Mouse (Mus musculus): ENCODE measurements around the gene Spaca9.

Spaca9 gene

DNA sequence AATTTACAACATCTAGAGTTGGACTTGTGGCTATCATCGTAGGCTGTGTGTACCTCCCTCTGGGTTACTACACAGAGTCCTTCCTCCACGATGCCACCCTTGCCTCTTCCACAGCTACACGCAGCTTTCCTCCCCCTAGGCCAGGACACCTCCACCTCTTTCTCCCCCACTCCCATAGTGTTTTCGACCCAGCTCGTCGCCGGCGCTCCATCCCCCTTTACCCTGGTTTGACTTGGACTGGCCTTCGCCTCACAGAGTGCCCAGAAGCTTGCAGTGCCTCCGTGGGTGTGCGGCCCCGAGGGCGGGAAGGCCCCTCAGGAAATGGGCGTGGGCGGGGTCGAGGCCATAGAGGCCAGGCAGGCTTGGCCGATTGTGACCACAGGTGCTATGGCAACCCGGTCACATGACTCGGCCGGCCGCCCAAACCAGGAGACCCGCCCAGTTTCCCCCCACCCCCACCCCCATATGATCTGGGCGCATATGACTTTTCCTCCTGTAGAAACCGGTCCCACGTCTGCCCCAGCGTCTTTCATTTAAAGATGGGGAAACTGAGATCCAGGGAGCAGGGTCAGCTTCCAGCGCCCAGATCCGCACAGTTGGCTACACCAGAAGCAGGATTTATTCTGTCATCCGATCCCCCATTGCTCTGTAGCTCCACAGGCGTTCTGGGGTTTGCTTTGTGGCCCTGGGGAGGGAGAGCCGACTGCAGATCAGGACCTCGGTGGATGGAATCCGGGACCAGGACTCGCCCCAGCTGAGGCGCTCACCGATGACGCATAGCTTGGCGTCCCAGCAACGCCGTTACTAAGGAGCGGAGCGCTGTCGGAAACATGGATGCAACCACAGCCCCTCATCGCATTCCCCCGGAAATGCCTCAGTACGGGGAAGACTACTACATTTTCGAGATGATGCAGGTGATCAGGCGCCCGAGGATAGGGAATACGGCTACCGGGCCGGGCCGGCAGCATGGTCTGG lies at the start of gene Spaca9, which contains the start of gene Ak8:
Gene Spaca9 (minus strand): TSS at position 367 of the 975 bp plus-strand sequence.
Gene Ak8 (plus strand): TSS at position 804 of the 975 bp plus-strand sequence.
- peak; percentile 68 for DNase-seq

DNA sequence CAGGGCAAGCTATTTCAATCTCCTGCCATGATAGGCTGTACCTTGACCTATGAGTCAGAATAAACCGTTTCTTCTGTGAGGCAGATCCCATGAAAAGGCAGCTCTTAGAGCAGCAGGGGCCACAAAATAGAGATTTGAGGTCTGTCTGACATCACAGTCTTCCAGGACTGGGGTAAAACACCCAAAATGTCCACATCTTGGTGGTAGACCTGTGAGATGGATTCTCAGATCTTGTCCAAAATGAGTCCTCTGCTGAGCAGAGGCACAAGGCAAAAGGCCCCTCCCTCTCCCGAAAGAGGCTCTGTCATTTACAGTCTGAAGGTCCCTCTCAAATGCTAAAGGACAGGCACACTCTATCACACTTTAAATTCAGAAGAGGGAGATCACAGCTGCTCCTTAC lies 48.2 kb upstream of the Spaca9 start:
- no peak for DNase-seq

DNA sequence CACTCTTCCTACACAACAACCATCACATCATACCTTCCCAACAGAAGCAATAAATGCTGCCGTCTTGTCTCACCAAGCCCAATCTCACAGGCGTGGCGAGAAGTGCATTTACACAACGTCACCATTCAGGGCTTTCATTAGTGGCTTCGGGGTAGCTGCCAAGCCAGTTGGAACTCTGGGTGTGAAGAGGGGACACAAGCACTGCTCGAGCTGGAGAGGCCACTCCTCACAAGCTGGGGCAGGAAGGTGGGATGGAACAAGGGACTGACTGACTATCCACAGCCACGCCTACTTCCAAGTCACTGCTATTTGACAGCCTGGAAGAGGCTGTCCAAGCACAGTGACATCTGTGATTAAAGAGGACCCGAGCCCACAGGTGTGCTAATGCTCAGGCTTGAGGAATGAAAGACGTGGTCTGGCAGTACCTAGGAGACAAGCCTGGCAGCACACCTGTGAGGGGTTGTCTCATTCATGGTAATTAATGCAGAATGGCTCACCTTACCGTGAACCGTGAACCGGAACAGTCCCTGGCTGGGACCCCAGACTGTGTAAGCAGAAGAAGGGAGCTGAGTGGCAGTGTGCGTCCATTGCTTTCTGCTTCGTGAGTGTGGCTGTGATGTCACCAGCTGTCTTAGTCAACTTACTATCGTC lies 47.3 kb upstream of the Spaca9 start:
- DNase-seq = no peak

DNA sequence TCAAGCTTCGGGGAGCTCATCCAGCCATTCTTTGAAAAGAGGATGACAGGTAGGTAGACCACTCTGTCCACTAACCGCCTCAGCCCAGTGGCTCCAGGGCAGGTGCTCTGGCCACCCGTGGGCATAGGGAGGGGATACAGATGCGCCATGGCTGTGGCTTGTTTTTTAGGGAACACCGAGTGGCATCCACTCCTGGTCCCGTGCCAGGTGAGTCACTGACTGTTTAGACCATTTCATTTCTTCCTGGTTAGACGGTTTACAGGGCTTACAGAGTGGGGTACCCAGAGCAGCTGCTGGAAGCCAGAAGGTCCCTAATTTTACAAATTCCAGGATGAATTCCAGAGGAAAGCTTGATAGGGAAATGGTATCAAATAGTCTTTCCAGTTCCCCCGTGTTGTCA lies 43.2 kb upstream of the Spaca9 start:
- no peak for DNase-seq

DNA sequence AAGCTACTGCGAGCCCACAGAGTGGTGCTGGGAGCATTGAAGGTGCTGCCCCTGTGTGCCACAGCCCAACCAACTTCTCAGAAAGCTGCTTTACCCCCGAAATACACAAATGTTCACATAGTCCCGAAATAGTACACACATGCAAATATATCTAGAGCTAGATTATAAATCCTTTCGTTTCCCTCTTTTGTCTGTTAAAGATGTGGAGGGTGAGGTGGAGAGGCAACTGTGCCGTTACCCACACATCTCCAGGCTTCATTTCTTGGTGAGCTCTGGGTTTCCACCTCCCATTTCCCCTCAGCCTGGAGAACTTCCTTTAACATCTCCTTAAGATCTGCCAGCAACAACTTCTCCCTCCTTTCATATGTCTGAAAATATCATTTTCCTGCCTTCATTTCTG lies 40.6 kb upstream of the Spaca9 start:
- DNase-seq = no peak

DNA sequence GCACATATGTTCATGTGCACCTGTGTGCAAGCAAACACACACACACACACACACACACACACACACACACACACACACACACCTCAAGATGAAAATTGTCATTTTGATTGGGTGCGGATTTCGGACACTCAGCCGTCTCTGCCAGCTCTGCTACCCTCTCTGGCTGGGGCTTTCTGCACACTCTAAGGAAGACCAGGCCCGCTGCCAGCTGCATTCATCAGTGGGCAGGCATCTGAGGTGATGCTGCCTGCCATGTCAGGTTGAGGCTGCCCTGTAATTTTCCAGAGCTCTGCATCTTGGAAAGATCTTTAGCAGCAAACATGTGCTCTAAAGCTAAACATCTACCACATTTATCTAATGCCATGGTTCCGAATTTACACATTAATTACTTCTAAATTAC lies 37.6 kb upstream of the Spaca9 start:
- no peak for DNase-seq

DNA sequence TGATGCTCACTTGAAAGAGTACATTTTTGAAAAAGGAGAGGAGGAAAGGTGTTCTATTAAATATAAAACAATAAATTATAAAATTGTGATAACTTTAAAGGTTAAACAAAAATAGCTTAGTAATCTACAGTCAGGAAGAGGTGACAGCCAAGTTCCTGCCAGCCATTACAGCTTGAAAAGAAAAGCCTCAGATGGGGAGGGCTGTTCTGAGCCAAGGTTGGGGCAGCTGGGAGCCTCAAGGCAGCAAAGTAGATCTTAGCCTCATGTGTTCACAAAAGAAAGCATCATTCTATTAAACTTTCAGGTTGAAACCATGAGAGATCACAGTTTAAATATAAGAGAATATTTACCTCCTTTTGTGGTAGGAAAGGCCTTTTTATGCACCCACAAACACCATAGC lies 31.1 kb upstream of the Spaca9 start:
- no peak for DNase-seq

DNA sequence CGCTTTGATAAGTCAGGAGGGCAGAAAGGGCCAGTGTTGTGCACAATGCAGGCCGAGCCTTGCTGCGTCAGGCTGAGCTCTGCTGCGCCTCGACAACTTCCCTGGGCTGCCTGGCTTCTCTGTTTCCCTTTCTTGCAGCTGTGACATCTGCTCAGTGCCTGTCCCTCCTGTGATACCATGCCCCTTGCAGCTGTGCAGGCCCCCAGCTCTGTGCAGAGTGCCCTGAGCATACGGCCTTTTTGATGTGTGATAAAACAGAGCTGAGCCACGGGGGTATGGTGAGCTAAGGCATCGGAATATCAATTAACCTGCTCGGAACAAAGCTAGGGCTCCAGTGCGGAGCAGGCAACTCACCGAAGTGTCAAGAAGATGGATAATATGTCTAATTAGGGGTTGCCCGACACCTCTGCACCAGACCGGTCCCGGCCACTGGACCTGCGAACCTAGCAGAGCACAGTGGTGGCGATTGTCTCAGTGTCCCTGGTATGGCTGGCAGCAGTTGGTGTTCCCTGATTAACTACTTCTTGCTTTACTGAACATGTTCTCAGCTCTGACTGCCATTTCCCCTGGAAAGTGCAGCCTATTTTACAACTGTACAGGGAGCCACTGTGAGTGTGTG lies 28.4 kb upstream of the Spaca9 start:
- no peak for DNase-seq

DNA sequence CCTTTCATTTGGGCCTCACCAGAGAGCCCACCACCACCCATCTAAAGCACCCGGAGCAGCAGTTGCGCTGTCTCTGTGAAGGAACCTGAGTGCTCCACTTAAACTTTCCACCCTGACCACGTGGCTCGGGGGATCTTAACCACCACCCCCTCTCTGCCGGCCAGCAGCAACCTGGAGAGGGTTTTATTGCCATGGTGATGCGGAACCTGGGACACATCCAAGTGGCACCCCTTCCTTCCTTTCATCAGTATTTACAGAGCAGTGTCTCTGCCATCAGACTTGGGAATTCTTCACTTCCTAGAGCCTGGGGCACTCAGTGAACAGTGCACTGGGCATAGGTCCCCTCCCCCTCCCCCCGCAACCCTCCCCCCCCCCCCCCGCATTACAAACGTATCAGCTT lies 24.4 kb upstream of the Spaca9 start:
- DNase-seq = no peak

DNA sequence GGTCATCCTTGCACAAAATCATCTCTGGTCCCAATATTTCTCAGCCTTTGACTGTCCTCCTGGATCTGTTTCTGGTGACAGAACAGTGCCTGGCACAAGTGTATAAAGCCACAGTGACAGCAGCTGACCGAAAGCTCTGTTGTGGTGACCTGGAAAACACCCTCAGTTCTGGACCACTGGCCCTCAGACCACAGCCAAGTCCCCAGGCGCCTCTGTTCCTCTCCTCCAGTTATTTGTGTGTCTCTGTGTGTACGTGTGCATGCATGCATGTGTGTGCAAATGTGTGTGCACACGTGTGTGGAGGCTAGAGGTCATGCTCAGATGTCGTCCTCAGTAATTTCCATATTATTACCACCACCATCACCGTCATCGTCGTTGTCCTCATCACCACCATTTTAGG lies 22.9 kb upstream of the Spaca9 start:
- no peak for DNase-seq

DNA sequence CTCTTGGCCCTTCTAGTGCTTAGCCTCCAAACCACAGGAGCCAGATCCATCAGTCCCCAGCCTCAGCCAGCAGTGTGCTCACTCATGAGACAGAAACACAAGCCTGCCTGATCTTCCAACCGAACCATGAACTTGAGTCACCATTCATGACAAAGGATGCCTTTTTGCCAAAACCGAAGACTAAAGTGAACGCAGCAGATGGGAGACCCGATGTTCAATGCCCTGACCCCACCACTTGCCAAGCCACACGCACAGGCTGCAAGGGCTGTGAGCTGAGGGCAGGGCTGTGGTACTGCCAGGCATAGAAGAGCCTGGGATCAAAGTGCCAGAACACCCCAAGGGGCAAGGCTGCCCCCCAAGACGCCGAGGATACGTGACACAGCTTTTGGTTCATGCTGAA lies 13.5 kb upstream of the Spaca9 start:
- no peak for DNase-seq

DNA sequence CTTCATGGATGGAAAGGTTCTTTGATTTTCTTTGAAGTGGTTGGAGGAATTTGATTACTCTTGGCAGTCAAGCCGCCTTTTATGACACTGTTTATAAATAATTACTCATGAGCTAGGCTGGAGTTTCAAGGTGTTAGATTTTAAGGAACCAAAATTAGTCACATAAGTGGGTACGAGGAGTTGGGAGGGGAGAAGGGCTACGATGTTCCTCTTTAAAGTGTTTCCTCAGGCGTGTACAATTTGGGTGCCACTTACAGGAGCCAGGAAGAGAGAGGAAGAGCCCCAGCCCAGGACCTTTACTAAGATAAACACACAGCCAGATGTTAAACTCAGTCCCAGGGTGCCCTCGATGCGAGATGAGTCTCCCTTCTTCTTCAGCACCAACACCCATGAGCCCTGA lies 7.3 kb upstream of the Spaca9 start:
- DNase-seq = no peak

DNA sequence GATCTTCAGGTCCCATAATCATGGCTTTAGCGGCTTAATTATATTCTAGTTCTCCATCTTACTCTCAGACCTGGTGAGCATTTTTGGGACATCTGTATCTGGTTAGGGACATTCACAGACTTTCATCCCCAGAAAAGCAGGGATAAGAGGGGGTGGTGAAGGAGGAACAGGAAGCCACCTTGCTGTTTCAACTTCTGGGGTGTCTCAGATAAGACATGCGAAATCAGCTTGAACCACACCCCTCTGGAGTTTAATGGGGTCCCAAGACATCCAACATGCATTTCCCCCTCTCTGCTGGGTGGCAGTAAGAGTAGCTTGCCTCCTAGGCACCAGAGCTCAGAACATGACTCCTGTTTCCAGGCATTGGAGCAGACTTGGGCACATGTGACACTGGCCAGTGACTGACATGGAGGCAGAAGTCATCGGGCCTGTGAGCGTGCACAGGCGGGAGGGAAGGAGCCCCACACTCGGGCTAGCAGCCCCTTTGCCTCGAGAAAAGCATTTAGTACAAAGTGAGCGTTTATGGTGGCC lies 6.6 kb upstream of the Spaca9 start:
- DNase-seq = no peak

DNA sequence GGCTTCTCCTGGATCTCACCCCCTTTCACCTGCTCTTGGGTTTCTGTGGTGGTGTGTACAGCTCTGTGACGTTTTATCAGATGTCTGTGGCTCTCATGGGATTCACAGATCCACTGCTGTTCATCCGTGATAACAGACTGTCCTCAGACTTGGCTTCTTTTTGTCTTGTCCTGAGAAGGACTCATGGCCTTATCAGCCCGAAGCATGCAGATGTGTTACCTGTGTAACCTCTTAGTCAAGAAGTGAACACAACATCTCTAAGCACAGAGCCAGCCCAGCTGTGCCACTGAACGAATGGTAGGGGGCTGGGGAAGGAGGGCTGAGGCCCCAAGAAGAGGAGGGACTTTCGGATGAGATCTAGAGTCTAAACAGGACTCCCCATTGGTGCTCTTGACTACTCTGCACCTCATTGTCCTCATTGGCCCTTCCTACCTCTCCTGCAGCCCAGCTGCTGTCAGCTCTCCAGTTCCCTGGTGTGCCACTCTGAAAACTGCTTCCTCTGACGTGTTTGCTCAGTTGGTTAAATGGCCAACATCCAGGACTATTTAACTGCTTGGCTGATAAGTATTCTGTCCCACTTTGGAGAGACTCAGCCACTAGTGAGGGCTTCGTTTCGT lies 2.2 kb upstream of the Spaca9 start:
- DNase-seq = no peak

DNA sequence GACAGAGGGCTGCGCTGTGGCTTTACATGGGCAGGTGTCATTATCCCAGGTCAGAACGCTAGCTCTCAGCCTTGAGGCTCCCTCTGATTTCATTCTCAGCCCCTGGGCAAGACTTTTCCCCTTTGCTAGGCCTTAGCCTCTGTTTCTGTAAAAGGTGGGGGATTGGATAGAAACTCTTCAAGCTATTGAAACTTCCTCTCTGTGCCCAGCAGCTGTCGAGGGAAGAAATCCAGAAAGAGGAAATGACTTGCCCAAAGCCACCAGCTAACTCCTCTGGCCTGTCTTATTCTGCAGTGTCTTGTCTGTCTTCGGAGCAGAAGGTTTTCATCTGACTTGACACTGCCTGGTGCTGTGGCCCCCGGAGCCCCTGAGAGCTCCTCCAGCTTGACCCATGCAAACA lies 961 bp downstream of the Spaca9 start:
- no peak for DNase-seq

DNA sequence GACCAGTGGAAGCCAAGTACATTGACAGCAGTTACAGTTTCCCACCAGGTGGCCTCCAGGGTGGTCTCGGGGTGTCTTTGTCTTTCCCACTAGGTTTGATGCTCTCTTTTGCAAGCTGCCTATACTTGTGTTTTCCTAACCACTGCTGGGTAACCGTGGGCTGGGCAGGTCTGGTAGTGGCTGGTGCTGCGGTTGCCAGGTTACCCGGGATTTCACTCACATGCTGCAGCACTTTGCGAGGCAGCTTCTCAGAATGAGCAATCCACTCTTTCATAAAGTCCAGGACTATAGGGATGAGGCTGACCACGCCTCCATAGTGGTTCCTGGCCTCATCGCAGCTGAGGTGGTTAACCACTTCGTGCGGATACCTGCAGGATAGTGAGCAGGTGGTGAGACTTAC lies 6.8 kb downstream of the Spaca9 start:
- no peak for DNase-seq

DNA sequence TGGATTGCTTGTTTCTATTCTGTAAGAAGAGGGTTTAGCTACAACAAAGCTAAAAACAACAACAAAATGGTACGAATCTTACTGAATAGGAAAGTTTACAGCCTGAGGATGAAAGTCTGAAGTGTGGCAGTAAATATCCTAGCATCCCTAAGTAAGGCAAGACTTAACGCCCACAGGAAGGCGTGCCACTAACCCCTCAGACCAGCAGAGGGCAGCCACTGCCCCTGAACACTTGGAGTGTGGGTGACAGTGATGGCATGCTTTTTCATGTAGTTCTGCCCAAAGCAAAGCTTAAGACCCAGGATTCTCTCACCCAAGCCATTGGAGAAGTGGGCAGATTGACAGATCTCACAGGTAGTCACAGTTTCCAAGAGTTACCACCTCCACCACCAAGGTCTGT lies 11.1 kb downstream of the Spaca9 start:
- DNase-seq = no peak

DNA sequence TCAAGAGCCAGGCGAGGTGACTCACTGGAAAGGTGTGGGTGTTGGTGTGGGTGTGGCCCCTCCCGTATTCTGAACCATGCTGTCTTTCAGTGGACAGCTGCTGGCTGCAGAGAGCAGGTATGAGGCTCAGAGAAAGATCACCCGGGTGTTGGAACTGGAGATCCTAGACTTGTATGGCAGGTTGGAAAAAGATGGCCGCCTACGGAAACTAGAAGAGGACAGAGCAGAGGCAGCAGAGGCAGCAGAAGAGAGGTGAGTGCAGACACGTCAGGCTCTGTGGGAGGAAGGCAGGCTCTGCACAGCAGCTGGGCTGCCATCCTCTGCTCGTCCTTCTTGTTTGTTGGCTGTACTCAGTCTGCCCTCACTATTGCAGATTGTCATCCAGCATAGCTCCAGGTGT lies 13.6 kb downstream of the Spaca9 start:
- no peak for DNase-seq

DNA sequence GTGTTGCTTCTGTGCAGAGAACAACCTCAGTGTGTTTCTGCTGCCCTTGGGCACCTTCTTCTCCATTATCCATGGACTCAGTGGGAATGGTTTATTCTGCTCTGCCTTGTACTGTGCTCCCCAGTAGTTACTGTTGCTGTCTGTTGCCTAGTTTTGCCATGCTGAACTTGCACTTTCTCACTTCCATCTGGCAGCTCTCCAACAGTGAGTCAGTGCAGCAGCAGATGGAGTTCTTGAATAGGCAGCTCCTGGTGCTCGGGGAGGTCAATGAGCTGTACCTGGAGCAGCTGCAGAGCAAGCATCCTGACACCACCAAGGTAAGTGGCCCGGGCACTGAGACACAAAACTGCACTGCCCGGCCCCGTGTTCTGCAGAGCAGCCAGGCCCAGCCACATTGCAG lies 17.8 kb downstream of the Spaca9 start:
- DNase-seq = peak; percentile 27

DNA sequence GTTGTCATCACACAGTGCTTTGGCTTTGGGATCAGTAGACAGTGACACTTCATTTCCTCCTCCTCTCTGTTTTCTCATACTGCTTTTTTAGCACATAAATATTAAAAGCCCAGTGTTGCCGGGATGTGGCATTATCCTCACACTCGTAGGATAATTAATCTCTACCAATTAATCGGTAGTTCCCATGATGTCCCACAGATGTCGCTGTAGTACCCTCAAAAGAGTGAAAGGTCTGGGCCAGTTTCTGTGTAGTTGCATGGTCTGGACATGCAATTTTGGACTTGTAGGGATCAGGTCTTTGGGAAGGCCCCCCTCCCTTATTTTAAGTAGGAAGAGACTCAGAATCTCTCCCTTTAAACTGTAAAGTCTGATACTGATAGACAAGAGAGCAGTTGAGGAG lies 18.8 kb downstream of the Spaca9 start:
- peak; percentile 22 for DNase-seq

DNA sequence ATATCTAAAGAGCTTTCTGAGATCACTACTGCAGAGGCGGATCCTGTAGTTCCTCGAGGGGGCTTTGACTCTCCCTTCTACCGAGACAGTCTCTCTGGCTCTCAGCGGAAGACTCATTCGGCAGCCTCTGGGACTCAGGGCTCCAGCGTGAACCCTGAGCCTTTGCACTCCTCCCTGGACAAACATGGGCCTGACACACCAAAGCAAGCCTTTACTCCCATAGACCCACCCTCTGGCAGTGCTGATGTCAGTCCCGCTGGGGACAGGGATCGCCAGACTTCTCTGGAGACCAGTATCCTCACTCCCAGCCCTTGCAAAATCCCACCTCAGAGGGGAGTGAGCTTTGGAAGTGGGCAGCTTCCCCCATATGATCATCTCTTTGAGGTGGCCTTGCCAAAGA lies 23.5 kb downstream of the Spaca9 start:
- DNase-seq = no peak

DNA sequence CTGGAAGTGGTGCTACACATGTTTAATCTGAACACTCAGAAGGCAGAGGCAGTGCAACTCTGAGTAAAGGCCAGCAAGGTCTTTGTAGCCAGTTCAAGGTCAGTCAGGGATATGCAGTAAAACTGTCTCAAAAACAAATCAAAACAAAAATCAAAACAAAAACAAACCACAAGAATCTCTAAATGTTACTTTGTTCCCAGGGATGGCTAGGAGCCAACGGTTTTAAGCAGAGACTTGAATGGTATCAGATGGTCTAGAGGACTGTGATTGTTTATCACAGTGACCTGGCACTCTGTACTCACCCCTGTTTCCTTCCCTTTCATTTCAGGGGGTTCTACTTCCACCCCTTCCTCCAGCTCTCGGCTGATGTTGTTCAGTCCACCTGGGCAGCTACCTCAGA lies 28.1 kb downstream of the Spaca9 start:
- no peak for DNase-seq

DNA sequence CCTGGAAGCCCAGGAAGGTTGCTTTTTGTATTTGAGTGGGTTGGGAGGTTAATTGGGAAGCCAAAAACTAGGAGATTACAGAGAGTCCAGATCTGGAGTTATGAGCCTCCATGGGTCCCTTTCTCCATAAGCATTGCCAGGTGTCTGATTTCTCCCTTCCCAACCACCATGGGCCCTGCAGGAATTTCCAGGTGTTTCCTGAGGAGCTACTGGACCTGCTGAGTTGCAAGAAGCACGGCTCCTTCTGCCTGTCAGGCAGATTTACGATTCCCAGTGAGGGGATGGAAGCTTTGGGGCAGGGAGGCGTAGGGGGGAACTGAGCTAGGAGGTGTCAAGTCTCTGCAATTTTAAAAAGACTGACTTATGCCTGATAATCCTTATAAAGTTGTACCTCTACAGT lies 33.7 kb downstream of the Spaca9 start:
- no peak for DNase-seq

Measured in kidney, adult 18-20 months (tissue).